Mouse (Mus musculus): ENCODE measurements around the gene Mfsd11. TPM values are rescaled to one million over a fixed set of nuclear protein-coding genes. Genes with fewer than 3 reads are reported as not detected.

The Mfsd11 gene
- polyA plus RNA-seq (2012; ENCODE audit: insufficient read depth, insufficient read length, low replicate concordance, missing spikeins), result not detected in 2 replicates

- under 1% methylated on average over 88 of the region's 91 CpGs for WGBS
- Histone ChIP-seq H3K4me3 (ENCODE audit: insufficient read depth, low read depth, low read length) (peak within 1 kb of the TSS; percentile 94), H3K4me1 (ENCODE audit: control insufficient read depth, insufficient read depth, low read length) (no peaks in the 10 kb centered on the region), H3K27ac (ENCODE audit: insufficient read depth, low read depth, low read length) (peak within 1 kb of the TSS; percentile 95)
- no peak for TF ChIP-seq POLR2A (IDR thresholded peaks at IDR 0.05; ENCODE audit: insufficient read depth, low read depth, low read length)
- TF ChIP-seq CTCF (IDR thresholded peaks at IDR 0.05; ENCODE audit: insufficient read depth, low read depth, low read length), result no peak
Observed at GRCm38 (mm10) chr11:116852291-116852890, at the start of gene Mfsd11. Gene Mfsd11, plus strand, starts transcription at chr11:116852440.

- TF ChIP-seq CTCF (IDR thresholded peaks at IDR 0.05; ENCODE audit: insufficient read depth, low read depth, low read length) (no peak), POLR2A (IDR thresholded peaks at IDR 0.05; ENCODE audit: insufficient read depth, low read depth, low read length) (no peak)
- 88% methylated on average over 5 of the region's 5 CpGs for WGBS
- Histone ChIP-seq H3K4me1 (ENCODE audit: control insufficient read depth, insufficient read depth, low read length) (peaks cover 4% of the 10 kb centered on the region; the same call in 1 of the 2 replicates), H3K4me3 (ENCODE audit: insufficient read depth, low read depth, low read length) (no peak overlapping the region), H3K27ac (ENCODE audit: insufficient read depth, low read depth, low read length) (no peak overlapping the region)
Observed at GRCm38 (mm10) chr11:116802709-116803108, 49.5 kb upstream of the Mfsd11 start.

GRCm38 (mm10) chr11:116806136-116807071 lies 45.8 kb upstream of the Mfsd11 start:
- TF ChIP-seq POLR2A (IDR thresholded peaks at IDR 0.05; ENCODE audit: insufficient read depth, low read depth, low read length) (no peak), CTCF (IDR thresholded peaks at IDR 0.05; ENCODE audit: insufficient read depth, low read depth, low read length) (no peak)
- no peak overlapping the region for H3K4me3 ChIP-seq (ENCODE audit: insufficient read depth, low read depth, low read length)
- no peak overlapping the region for H3K27ac ChIP-seq (ENCODE audit: insufficient read depth, low read depth, low read length)
- H3K4me1 ChIP-seq (ENCODE audit: control insufficient read depth, insufficient read depth, low read length), result peaks cover 24% of the 10 kb centered on the region
- WGBS, result 55% methylated on average over 15 of the region's 15 CpGs

GRCm38 (mm10) chr11:116807116-116807515 lies 45.1 kb upstream of the Mfsd11 start:
- WGBS, result 26% methylated on average over 7 of the region's 7 CpGs

GRCm38 (mm10) chr11:116807526-116807925 lies 44.7 kb upstream of the Mfsd11 start:
- TF ChIP-seq POLR2A (IDR thresholded peaks at IDR 0.05; ENCODE audit: insufficient read depth, low read depth, low read length) (no peak), CTCF (IDR thresholded peaks at IDR 0.05; ENCODE audit: insufficient read depth, low read depth, low read length) (no peak)

More at GRCm38 (mm10) chr11:116807116-116807515, 45.1 kb upstream of the Mfsd11 start:
- no peak overlapping the region for H3K27ac ChIP-seq (ENCODE audit: insufficient read depth, low read depth, low read length)
- TF ChIP-seq POLR2A (IDR thresholded peaks at IDR 0.05; ENCODE audit: insufficient read depth, low read depth, low read length), result no peak
- TF ChIP-seq CTCF (IDR thresholded peaks at IDR 0.05; ENCODE audit: insufficient read depth, low read depth, low read length), result no peak
- peaks cover 28% of the 10 kb centered on the region for H3K4me1 ChIP-seq (ENCODE audit: control insufficient read depth, insufficient read depth, low read length)
- no peak overlapping the region for H3K4me3 ChIP-seq (ENCODE audit: insufficient read depth, low read depth, low read length)

GRCm38 (mm10) chr11:116807938-116808606 lies 44.2 kb upstream of the Mfsd11 start:
- H3K27ac ChIP-seq (ENCODE audit: insufficient read depth, low read depth, low read length), result no peak overlapping the region
- H3K4me3 ChIP-seq (ENCODE audit: insufficient read depth, low read depth, low read length), result no peak overlapping the region
- peaks cover 33% of the 10 kb centered on the region for H3K4me1 ChIP-seq (ENCODE audit: control insufficient read depth, insufficient read depth, low read length)
- TF ChIP-seq POLR2A (IDR thresholded peaks at IDR 0.05; ENCODE audit: insufficient read depth, low read depth, low read length) (no peak), CTCF (IDR thresholded peaks at IDR 0.05; ENCODE audit: insufficient read depth, low read depth, low read length) (peak; percentile 79)
- 24% methylated on average over 7 of the region's 7 CpGs for WGBS

More at GRCm38 (mm10) chr11:116807526-116807925, 44.7 kb upstream of the Mfsd11 start:
- WGBS, result 63% methylated on average over 3 of the region's 3 CpGs
- H3K4me1 ChIP-seq (ENCODE audit: control insufficient read depth, insufficient read depth, low read length), result peaks cover 28% of the 10 kb centered on the region
- H3K27ac ChIP-seq (ENCODE audit: insufficient read depth, low read depth, low read length), result no peak overlapping the region
- H3K4me3 ChIP-seq (ENCODE audit: insufficient read depth, low read depth, low read length), result no peak overlapping the region

- Histone ChIP-seq H3K4me3 (ENCODE audit: insufficient read depth, low read depth, low read length) (no peak overlapping the region), H3K27ac (ENCODE audit: insufficient read depth, low read depth, low read length) (no peak overlapping the region), H3K4me1 (ENCODE audit: control insufficient read depth, insufficient read depth, low read length) (peaks cover 39% of the 10 kb centered on the region)
- 84% methylated on average over 11 of the region's 11 CpGs for WGBS
- TF ChIP-seq CTCF (IDR thresholded peaks at IDR 0.05; ENCODE audit: insufficient read depth, low read depth, low read length) (no peak), POLR2A (IDR thresholded peaks at IDR 0.05; ENCODE audit: insufficient read depth, low read depth, low read length) (no peak)
Observed at GRCm38 (mm10) chr11:116808811-116809395, 43.3 kb upstream of the Mfsd11 start.

GRCm38 (mm10) chr11:116809520-116809919 lies 42.7 kb upstream of the Mfsd11 start:
- no peak overlapping the region for H3K4me3 ChIP-seq (ENCODE audit: insufficient read depth, low read depth, low read length)
- TF ChIP-seq CTCF (IDR thresholded peaks at IDR 0.05; ENCODE audit: insufficient read depth, low read depth, low read length), result no peak
- TF ChIP-seq POLR2A (IDR thresholded peaks at IDR 0.05; ENCODE audit: insufficient read depth, low read depth, low read length), result no peak
- WGBS, result 88% methylated on average over 8 of the region's 8 CpGs
- H3K4me1 ChIP-seq (ENCODE audit: control insufficient read depth, insufficient read depth, low read length), result peaks cover 45% of the 10 kb centered on the region
- no peak overlapping the region for H3K27ac ChIP-seq (ENCODE audit: insufficient read depth, low read depth, low read length)

Data from olfactory bulb, adult 2 months (tissue).